Mouse (Mus musculus) embryonic facial prominence, embryonic 11.5 days (tissue): ENCODE measurements around the gene Dcp1a. TPM values are rescaled to one million over a fixed set of nuclear protein-coding genes. Genes with fewer than 3 reads are reported as not detected.

Experiments used
- ATAC-seq: fragments of 200-750 bp; cut with Nextera tagmentation; replicated peaks from 2 replicates; pipeline ENCODE4 v1.8.0; 2017; ENCODE audit warnings: low read depth; ENCODE audit not compliant: insufficient number of reproducible peaks, low FRiP score, low TSS enrichment
- DNase-seq: peaks from one replicate; pipeline ENCODE4 v3.0.0-alpha.2; 2015; ENCODE audit warnings: low spot score
- H3K27ac ChIP-seq: fragments of 300-500 bp; sonication (generic); replicated peaks from 2 replicates; pipeline ENCODE4 v1.5.1; 2014; ENCODE audit warnings: mild to moderate bottlenecking, low read depth, low read length, control low read depth
- H3K27me3 ChIP-seq: fragments of 300-500 bp; sonication (generic); 2 replicates; pipeline ENCODE4 v1.6.1; 2014; ENCODE audit warnings: mild to moderate bottlenecking, low read length, moderate library complexity, mixed read lengths; ENCODE audit not compliant: control insufficient read depth, insufficient read depth
- H3K36me3 ChIP-seq: fragments of 300-500 bp; sonication (generic); replicated peaks from 2 replicates; pipeline ENCODE4 v1.6.1; 2014; ENCODE audit warnings: low read depth, mild to moderate bottlenecking, low read length, moderate library complexity, mixed read lengths; ENCODE audit not compliant: control insufficient read depth, insufficient read depth
- H3K4me1 ChIP-seq: fragments of 300-500 bp; sonication (generic); 2 replicates; pipeline ENCODE4 v1.6.1; 2014; ENCODE audit warnings: low read length, mixed read lengths; ENCODE audit not compliant: control insufficient read depth, insufficient read depth
- H3K4me2 ChIP-seq: fragments of 300-500 bp; sonication (generic); 2 replicates; pipeline ENCODE4 v1.6.1; 2014; ENCODE audit warnings: low read depth, mild to moderate bottlenecking, control low read depth, low read length, moderate library complexity
- H3K4me3 ChIP-seq: fragments of 300-500 bp; sonication (generic); 2 replicates; pipeline ENCODE4 v1.5.1; 2014; ENCODE audit warnings: low read depth, low read length, control low read depth
- H3K9ac ChIP-seq: fragments of 300-500 bp; sonication (generic); replicated peaks from 2 replicates; pipeline ENCODE4 v1.6.1; 2014; ENCODE audit warnings: mild to moderate bottlenecking, control low read depth, low read length
- H3K9me3 ChIP-seq: fragments of 300-500 bp; sonication (generic); replicated peaks from 2 replicates; pipeline ENCODE4 v1.6.1; 2016; ENCODE audit warnings: mild to moderate bottlenecking, low read length, inconsistent platforms, mixed read lengths; ENCODE audit not compliant: control insufficient read depth
- WGBS: fragments of 180-500 bp; shearing (Covaris S2); extraction: QIAGEN DNeasy Blood & Tissue Kit; methylation state at CpG from one replicate; pipeline ENCODE4 v1.1.7; 2014; 5-methylcytosine and 5-hydroxymethylcytosine counted together
- polyA plus RNA-seq: library from polyadenylated mRNA; unstranded; fragments of >200 nt; fragmentation: Nextera tagmentation; extraction: Ambion mirVana; gene quantifications from 2 replicates; pipeline ENCODE4 v1.2.1, GENCODE M21; 2014

The Dcp1a gene
- polyA plus RNA-seq, 1 experiment from 2014 or later, result 34.8 TPM

- H3K9ac ChIP-seq, result no peak overlapping the region
- H3K9me3 ChIP-seq, result no peaks in the 10 kb centered on the region
- 91% methylated on average over 10 of the region's 10 CpGs for WGBS
- no peak for DNase-seq
- ATAC-seq, result no peak
- peaks cover 6% of the 10 kb centered on the region for H3K36me3 ChIP-seq
- H3K27me3 ChIP-seq, result no peaks in the 10 kb centered on the region
- H3K4me2 ChIP-seq, result no peak overlapping the region
- H3K27ac ChIP-seq, result no peak overlapping the region
- H3K4me1 ChIP-seq, result no peaks in the 10 kb centered on the region
- H3K4me3 ChIP-seq, result no peak overlapping the region
These were observed 49.1 kb downstream of the Dcp1a start for GRCm38 (mm10) chr14:30528392-30528791.

GRCm38 (mm10) chr14:30528961-30529360, 49.6 kb downstream of the Dcp1a start:
- H3K27ac ChIP-seq, result no peak overlapping the region
- no peak overlapping the region for H3K4me2 ChIP-seq
- no peaks in the 10 kb centered on the region for H3K9me3 ChIP-seq
- no peak overlapping the region for H3K4me3 ChIP-seq
- 80% methylated on average over 5 of the region's 5 CpGs for WGBS
- H3K9ac ChIP-seq, result no peak overlapping the region
- H3K27me3 ChIP-seq, result no peaks in the 10 kb centered on the region
- DNase-seq (no peak), ATAC-seq (no peak)
- H3K4me1 ChIP-seq, result no peaks in the 10 kb centered on the region
- peaks cover 6% of the 10 kb centered on the region for H3K36me3 ChIP-seq

GRCm38 (mm10) chr14:30529454-30529853, 50.1 kb downstream of the Dcp1a start:
- Histone ChIP-seq H3K4me2 (no peak overlapping the region), H3K27me3 (no peaks in the 10 kb centered on the region), H3K4me1 (no peaks in the 10 kb centered on the region), H3K4me3 (no peak overlapping the region), H3K36me3 (peaks cover 6% of the 10 kb centered on the region), H3K9ac (no peak overlapping the region), H3K9me3 (no peaks in the 10 kb centered on the region), H3K27ac (no peak overlapping the region)
- DNase-seq, result no peak
- 91% methylated on average over 12 of the region's 12 CpGs for WGBS
- no peak for ATAC-seq

- ATAC-seq (no peak), DNase-seq (no peak)
- Histone ChIP-seq H3K9ac (no peak overlapping the region), H3K27ac (no peak overlapping the region), H3K4me3 (no peak overlapping the region), H3K27me3 (no peaks in the 10 kb centered on the region), H3K4me1 (no peaks in the 10 kb centered on the region), H3K4me2 (no peak overlapping the region), H3K36me3 (peaks cover 6% of the 10 kb centered on the region), H3K9me3 (no peaks in the 10 kb centered on the region)
- 79% methylated on average over 8 of the region's 8 CpGs for WGBS
These were observed 51.5 kb downstream of the Dcp1a start for GRCm38 (mm10) chr14:30530726-30531269.

GRCm38 (mm10) chr14:30531431-30531830, 52.1 kb downstream of the Dcp1a start:
- 81% methylated on average over 5 of the region's 5 CpGs for WGBS
- ATAC-seq (no peak), DNase-seq (no peak)
- no peak overlapping the region for H3K4me3 ChIP-seq
- H3K9ac ChIP-seq, result no peak overlapping the region
- no peak overlapping the region for H3K27ac ChIP-seq
- H3K4me2 ChIP-seq, result no peak overlapping the region
- peaks cover 3% of the 10 kb centered on the region; the same call in 1 of the 2 replicates for H3K36me3 ChIP-seq
- H3K4me1 ChIP-seq, result no peaks in the 10 kb centered on the region
- H3K27me3 ChIP-seq, result no peaks in the 10 kb centered on the region
- H3K9me3 ChIP-seq, result no peaks in the 10 kb centered on the region

GRCm38 (mm10) chr14:30531896-30532295, 52.6 kb downstream of the Dcp1a start:
- no peak overlapping the region for H3K27ac ChIP-seq
- no peaks in the 10 kb centered on the region for H3K27me3 ChIP-seq
- H3K4me1 ChIP-seq, result no peaks in the 10 kb centered on the region
- no peak overlapping the region for H3K9ac ChIP-seq
- peaks cover 3% of the 10 kb centered on the region; the same call in 1 of the 2 replicates for H3K36me3 ChIP-seq
- no peak overlapping the region for H3K4me3 ChIP-seq
- H3K9me3 ChIP-seq, result no peaks in the 10 kb centered on the region
- no peak for DNase-seq
- no peak for ATAC-seq
- WGBS, result 97% methylated on average over 6 of the region's 6 CpGs
- no peak overlapping the region for H3K4me2 ChIP-seq

GRCm38 (mm10) chr14:30533780-30534450, 54.6 kb downstream of the Dcp1a start:
- H3K9me3 ChIP-seq, result no peaks in the 10 kb centered on the region
- WGBS, result 80% methylated on average over 6 of the region's 6 CpGs
- no peaks in the 10 kb centered on the region for H3K27me3 ChIP-seq
- no peaks in the 10 kb centered on the region for H3K36me3 ChIP-seq
- H3K4me1 ChIP-seq, result no peaks in the 10 kb centered on the region
- H3K9ac ChIP-seq, result no peak overlapping the region; the same call in 1 of the 2 replicates
- H3K4me2 ChIP-seq, result no peak overlapping the region
- H3K27ac ChIP-seq, result no peak overlapping the region
- ATAC-seq (no peak), DNase-seq (no peak)
- H3K4me3 ChIP-seq, result no peak overlapping the region

- no peak overlapping the region for H3K4me2 ChIP-seq
- no peak overlapping the region for H3K9ac ChIP-seq
- WGBS, result 43% methylated on average over 10 of the region's 10 CpGs
- DNase-seq (no peak), ATAC-seq (no peak)
- H3K36me3 ChIP-seq, result no peaks in the 10 kb centered on the region
- no peak overlapping the region for H3K27ac ChIP-seq
- no peaks in the 10 kb centered on the region for H3K4me1 ChIP-seq
- H3K9me3 ChIP-seq, result no peaks in the 10 kb centered on the region
- no peak overlapping the region for H3K4me3 ChIP-seq
- no peaks in the 10 kb centered on the region for H3K27me3 ChIP-seq
These were observed 62.2 kb downstream of the Dcp1a start for GRCm38 (mm10) chr14:30541541-30541940.
